Mouse (Mus musculus) heart, postnatal 0 days (tissue): Measurements from ENCODE around the gene Slit2. TPM values are rescaled to one million over a fixed set of nuclear protein-coding genes. Genes with fewer than 3 reads are reported as not detected.

Experiments
- ATAC-seq: fragments of 200-750 bp; cut with Nextera tagmentation; 2 replicates; pipeline ENCODE4 v1.8.0; 2017; ENCODE audit warnings: low read depth, moderate number of reproducible peaks, moderate library complexity; ENCODE audit not compliant: insufficient read depth
- DNase-seq: peaks from one replicate; pipeline ENCODE4 v3.0.0-alpha.2; 2016; ENCODE audit warnings: low spot score
- H3K27ac ChIP-seq: fragments of 300-500 bp; sonication (generic); 2 replicates; pipeline ENCODE4 v1.5.1; 2014; ENCODE audit warnings: low read depth, mild to moderate bottlenecking
- H3K27me3 ChIP-seq: fragments of 300-500 bp; sonication (generic); 2 replicates; pipeline ENCODE4 v1.6.1; 2014; ENCODE audit warnings: low read length, mixed read lengths; ENCODE audit not compliant: control insufficient read depth, insufficient read depth
- H3K36me3 ChIP-seq: fragments of 300-500 bp; sonication (generic); replicated peaks from 2 replicates; pipeline ENCODE4 v1.6.1; 2014; ENCODE audit warnings: low read length, mixed read lengths; ENCODE audit not compliant: control insufficient read depth, insufficient read depth
- H3K4me1 ChIP-seq: fragments of 300-500 bp; sonication (generic); 2 replicates; pipeline ENCODE4 v1.6.1; 2014; ENCODE audit warnings: antibody characterized with exemption; ENCODE audit not compliant: control insufficient read depth, insufficient read depth
- H3K4me2 ChIP-seq: fragments of 300-500 bp; sonication (generic); 2 replicates; pipeline ENCODE4 v1.6.1; 2014; ENCODE audit warnings: low read depth, mild to moderate bottlenecking, low read length, moderate library complexity
- H3K4me3 ChIP-seq: fragments of 300-500 bp; sonication (generic); 2 replicates; pipeline ENCODE4 v1.5.1; 2014; ENCODE audit warnings: low read depth, low read length
- H3K9ac ChIP-seq: fragments of 300-500 bp; sonication (generic); replicated peaks from 2 replicates; pipeline ENCODE4 v1.6.1; 2014; ENCODE audit warnings: low read depth, low read length, mixed read lengths
- H3K9me3 ChIP-seq: fragments of 300-500 bp; sonication (generic); replicated peaks from 2 replicates; pipeline ENCODE4 v1.6.1; 2016; ENCODE audit warnings: low read length; ENCODE audit not compliant: control insufficient read depth
- CTCF ChIP-seq: IDR thresholded peaks from 2 replicates; pipeline ENCODE4 v1.5.1; 2016; ENCODE audit warnings: antibody characterized with exemption, control low read depth, low read depth
- EP300 ChIP-seq: IDR thresholded peaks from 2 replicates; pipeline ENCODE4 v1.6.1; 2016; ENCODE audit warnings: antibody characterized with exemption, low read depth
- WGBS: fragments of 180-500 bp; shearing (Covaris S2); extraction: QIAGEN DNeasy Blood & Tissue Kit; methylation state at CpG from one replicate; pipeline ENCODE4 v1.1.7; 2014; 5-methylcytosine and 5-hydroxymethylcytosine counted together
- polyA plus RNA-seq: library from polyadenylated mRNA; unstranded; fragments of >200 nt; fragmentation: Nextera tagmentation; extraction: Ambion mirVana; gene quantifications from 2 replicates; pipeline ENCODE4 v1.2.1, GENCODE M21; 2015
- total RNA-seq: library from RNA; depleted of rRNA; stranded (reverse); fragments of >200 nt; gene quantifications from 2 replicates; pipeline ENCODE4 v1.2.3, GENCODE M21; 2014; ENCODE audit warnings: low replicate concordance

The Slit2 gene
- total and polyA plus RNA-seq, 2 experiments from 2014 or later = 4.9 to 17.6 TPM

DNA sequence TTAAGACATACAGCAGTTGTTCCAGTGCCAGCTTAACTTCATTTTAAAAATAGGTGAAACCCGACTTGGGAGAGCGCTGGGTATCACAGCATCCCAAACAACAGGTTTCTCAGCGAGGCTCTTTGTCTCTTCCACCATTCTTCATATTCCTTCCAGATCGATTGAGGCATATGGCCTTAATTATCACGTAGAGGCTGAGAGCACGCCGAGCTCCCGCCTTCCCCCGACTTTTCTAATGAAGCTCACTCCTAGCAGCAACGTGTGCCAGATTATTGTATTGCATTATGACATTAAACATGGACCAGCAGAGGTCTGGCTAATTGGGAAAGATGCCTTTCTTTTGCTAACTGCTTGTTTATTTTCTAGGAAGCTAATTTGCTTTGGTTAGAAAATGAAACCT is 75.7 kb downstream of the Slit2 start:
- no peak overlapping the region for H3K4me2 ChIP-seq
- H3K27me3 ChIP-seq = no peaks in the 10 kb centered on the region
- WGBS = 64% methylated on average over 10 of the region's 10 CpGs
- H3K9ac ChIP-seq = no peak overlapping the region
- ATAC-seq (no peak), DNase-seq (no peak)
- no peaks in the 10 kb centered on the region for H3K36me3 ChIP-seq
- TF ChIP-seq CTCF = no peak
- TF ChIP-seq EP300 = no peak
- no peak overlapping the region for H3K4me3 ChIP-seq
- H3K27ac ChIP-seq = no peak overlapping the region
- H3K9me3 ChIP-seq = no peaks in the 10 kb centered on the region
- H3K4me1 ChIP-seq = no peaks in the 10 kb centered on the region

DNA sequence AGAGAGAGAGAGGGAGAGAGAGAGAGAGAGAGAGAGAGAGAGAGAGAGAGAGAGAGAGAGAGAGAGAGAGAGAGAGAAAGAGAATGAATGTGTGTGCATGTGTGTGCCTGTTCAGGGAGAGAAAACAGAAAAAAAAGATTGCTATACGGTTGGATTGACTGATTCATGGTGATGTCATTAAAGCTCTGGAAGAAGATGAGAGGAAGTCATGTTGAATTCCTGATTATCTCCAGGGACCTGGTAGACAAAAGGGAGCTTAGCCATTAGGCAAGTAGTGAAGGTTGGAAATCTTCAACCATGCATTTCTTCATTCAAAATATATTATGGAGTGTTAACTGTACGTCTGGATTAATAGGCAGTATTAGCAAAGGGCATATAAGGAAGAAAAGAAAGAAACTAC is 77.8 kb downstream of the Slit2 start:
- Histone ChIP-seq H3K27ac (no peak overlapping the region), H3K9me3 (no peaks in the 10 kb centered on the region), H3K4me2 (no peak overlapping the region), H3K9ac (no peak overlapping the region), H3K36me3 (no peaks in the 10 kb centered on the region), H3K27me3 (no peaks in the 10 kb centered on the region), H3K4me1 (no peaks in the 10 kb centered on the region), H3K4me3 (no peak overlapping the region)
- DNase-seq (no peak), ATAC-seq (no peak)
- no peak for TF ChIP-seq CTCF
- no peak for TF ChIP-seq EP300
- WGBS = 55% methylated on average over 2 of the region's 2 CpGs

DNA sequence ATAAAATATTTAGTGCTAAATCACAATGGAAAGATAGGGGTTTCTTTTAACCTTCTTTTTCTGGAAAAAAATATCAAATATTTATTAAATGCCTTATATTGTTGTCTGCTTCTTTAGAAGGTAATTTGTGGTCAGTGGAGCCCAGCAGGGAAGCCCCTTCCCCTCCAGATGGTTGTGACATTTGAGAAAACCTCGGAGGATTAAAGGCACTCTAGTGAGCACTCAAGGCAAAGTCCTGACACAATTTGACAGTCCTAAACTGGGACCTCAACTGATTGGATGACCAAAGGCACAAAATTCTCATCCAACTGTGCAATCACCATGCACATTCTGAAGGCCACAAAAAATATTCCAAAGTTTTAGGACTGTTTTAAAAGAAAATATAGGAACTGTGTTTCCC is 95.8 kb downstream of the Slit2 start:
- DNase-seq = no peak
- no peaks in the 10 kb centered on the region for H3K4me1 ChIP-seq
- WGBS = 56% methylated on average over 1 of the region's 1 CpGs
- no peak overlapping the region for H3K4me3 ChIP-seq
- no peaks in the 10 kb centered on the region for H3K36me3 ChIP-seq
- no peaks in the 10 kb centered on the region for H3K9me3 ChIP-seq
- TF ChIP-seq CTCF = no peak
- no peak for TF ChIP-seq EP300
- ATAC-seq = no peak
- H3K27me3 ChIP-seq = no peaks in the 10 kb centered on the region
- H3K9ac ChIP-seq = no peak overlapping the region
- H3K4me2 ChIP-seq = no peak overlapping the region
- no peak overlapping the region for H3K27ac ChIP-seq

DNA sequence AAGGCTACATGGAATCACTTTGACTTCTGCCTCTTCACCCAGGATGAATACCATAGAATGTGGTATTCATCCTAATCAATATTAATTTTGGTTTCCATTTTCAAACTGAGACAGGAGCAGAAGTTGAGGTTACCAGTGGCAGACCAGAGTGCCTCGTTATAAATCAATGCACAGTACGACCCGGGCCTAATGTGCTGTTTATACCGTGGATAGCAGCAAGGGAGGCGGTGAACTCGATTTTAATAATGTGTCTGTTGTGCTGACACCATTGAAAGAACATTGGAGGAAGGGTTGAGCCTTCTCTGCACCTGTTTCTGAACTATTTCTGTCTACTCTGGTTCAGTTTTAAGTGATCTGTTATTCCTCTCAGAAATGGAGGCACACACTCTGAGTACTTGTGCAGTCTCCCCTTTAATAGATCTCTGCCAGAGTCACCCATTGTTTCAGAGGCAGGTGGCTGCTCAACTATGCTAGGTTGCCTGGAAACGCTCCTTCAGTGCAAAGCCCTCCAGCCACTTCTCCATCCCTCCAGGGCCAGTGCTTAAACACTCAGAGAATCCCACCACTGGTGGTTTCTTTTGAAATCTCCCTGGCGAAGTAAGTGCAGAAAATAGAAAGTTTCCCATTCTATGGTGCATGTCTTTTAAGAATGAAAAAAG is 98.4 kb downstream of the Slit2 start:
- 71% methylated on average over 8 of the region's 8 CpGs for WGBS
- TF ChIP-seq EP300 = no peak
- no peak for TF ChIP-seq CTCF
- no peak overlapping the region for H3K27ac ChIP-seq

DNA sequence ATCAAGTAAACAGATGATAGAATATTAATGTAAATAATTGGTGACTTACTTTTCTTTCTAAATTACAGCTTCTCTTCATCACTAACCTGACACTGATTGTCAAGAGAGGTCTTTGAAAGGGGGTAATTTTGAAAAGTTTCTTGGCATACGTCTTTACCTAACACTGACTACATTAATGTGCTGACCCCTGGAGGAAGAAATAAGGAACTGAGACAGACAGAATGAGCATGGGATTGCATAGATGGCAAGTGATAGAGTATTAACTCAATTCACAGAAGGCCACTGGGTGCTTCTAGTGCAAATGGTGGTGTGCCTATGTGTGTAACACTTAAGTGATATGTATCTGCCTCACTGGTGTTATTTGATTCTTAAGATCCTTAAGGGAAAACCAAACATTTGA is 130.5 kb downstream of the Slit2 start:
- Histone ChIP-seq H3K27me3 (no peaks in the 10 kb centered on the region), H3K36me3 (no peaks in the 10 kb centered on the region), H3K4me3 (no peak overlapping the region), H3K9me3 (no peaks in the 10 kb centered on the region), H3K27ac (no peak overlapping the region), H3K4me2 (no peak overlapping the region), H3K9ac (no peak overlapping the region), H3K4me1 (0 out of 2 replicates have a peak, but pooled peaks cover 4% of the 10 kb centered on the region)
- ATAC-seq = no peak
- no peak for DNase-seq
- 39% methylated on average over 1 of the region's 1 CpGs for WGBS
- no peak for TF ChIP-seq EP300
- peak; percentile 40 for TF ChIP-seq CTCF

More for the DNA sequence above, 98.4 kb downstream of the Slit2 start:
- ATAC-seq = no peak
- DNase-seq = no peak
- no peak overlapping the region for H3K4me2 ChIP-seq
- no peaks in the 10 kb centered on the region for H3K27me3 ChIP-seq
- H3K4me3 ChIP-seq = no peak overlapping the region
- no peaks in the 10 kb centered on the region for H3K36me3 ChIP-seq
- no peak overlapping the region for H3K9ac ChIP-seq
- H3K4me1 ChIP-seq = no peaks in the 10 kb centered on the region
- no peaks in the 10 kb centered on the region for H3K9me3 ChIP-seq

DNA sequence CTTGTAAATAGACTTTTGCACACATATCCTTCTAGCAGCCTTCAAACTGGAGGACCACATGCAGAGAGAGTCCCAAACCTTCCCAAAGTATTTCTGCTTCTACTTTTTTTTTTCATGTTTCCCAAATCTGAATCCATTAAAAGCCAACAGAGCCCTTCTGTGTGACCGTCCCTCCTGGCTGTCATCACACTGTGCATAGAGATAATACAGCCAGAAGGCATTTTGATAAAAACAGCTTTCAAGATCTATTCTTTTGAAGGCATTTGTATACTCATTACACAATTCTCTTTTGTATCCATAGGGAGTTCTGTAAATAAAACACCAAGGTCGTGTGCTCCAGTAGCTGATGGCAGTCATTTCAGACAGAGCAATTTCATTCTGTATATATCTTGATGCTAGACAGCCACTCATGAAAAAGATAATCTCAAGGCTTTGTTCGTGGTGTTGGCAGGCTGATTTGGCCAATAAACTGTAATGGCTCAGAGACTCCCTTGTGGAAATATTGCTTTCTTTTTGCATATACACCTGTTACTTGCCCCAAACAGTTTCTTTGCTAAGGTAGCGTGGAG is 132.1 kb downstream of the Slit2 start:
- ATAC-seq (no peak), DNase-seq (no peak)
- no peak overlapping the region for H3K4me2 ChIP-seq
- H3K4me3 ChIP-seq = no peak overlapping the region
- H3K36me3 ChIP-seq = no peaks in the 10 kb centered on the region
- H3K27me3 ChIP-seq = no peaks in the 10 kb centered on the region
- no peaks in the 10 kb centered on the region for H3K9me3 ChIP-seq
- 0 out of 2 replicates have a peak, but pooled peaks cover 4% of the 10 kb centered on the region for H3K4me1 ChIP-seq
- no peak overlapping the region for H3K27ac ChIP-seq
- no peak for TF ChIP-seq CTCF
- no peak for TF ChIP-seq EP300
- H3K9ac ChIP-seq = no peak overlapping the region
- 25% methylated on average over 4 of the region's 4 CpGs for WGBS
